Mouse (Mus musculus) spleen, adult 2 months (tissue): ENCODE measurements at regions not wholly inside any gene's neighbourhood (a gene's known extent, or its start where the extent isn't known, plus 50 kb on each side); places are given as distances from the start of the nearest gene placed in this dataset.
A peak's percentile ranks its signal among the peaks of the same experiment; 100 is the strongest.

ENCODE experiments used
- DNase-seq, 2 experiments: peaks; one replicate each; pipeline versions ENCODE4 v3.0.0 to v3.0.0-alpha.2; 2012 to 2021; ENCODE audit warnings: low spot score in 2 of 2, low read depth in 1 of 2
- H3K27ac ChIP-seq: fragments of 200-500 bp; 2 replicates; pipeline ENCODE4 v1.5.1; 2012; ENCODE audit warnings: low read length, inconsistent platforms; ENCODE audit not compliant: insufficient read depth
- H3K27me3 ChIP-seq: fragments of 200-500 bp; 2 replicates; pipeline ENCODE4 v1.6.1; 2012; ENCODE audit warnings: mild to moderate bottlenecking, moderate library complexity, low read length, inconsistent platforms; ENCODE audit not compliant: control insufficient read depth, insufficient read depth
- H3K36me3 ChIP-seq: fragments of 200-500 bp; 2 replicates; pipeline ENCODE4 v1.6.1; 2012; ENCODE audit warnings: mild to moderate bottlenecking, low read length, inconsistent platforms; ENCODE audit not compliant: control insufficient read depth, insufficient read depth
- H3K4me1 ChIP-seq: fragments of 200-500 bp; 2 replicates; pipeline ENCODE4 v1.6.1; 2011; ENCODE audit warnings: inconsistent platforms; ENCODE audit not compliant: control insufficient read depth, insufficient read depth, insufficient read length
- H3K4me3 ChIP-seq: fragments of 200-500 bp; 2 replicates; pipeline ENCODE4 v1.5.1; 2011; ENCODE audit warnings: mild to moderate bottlenecking, inconsistent platforms; ENCODE audit not compliant: insufficient read depth, insufficient read length; ENCODE audit errors: extremely low read depth
- CTCF ChIP-seq: fragments of 200-500 bp; IDR thresholded peaks from 2 replicates; pipeline ENCODE4 v1.5.1; 2011; ENCODE audit warnings: mild to moderate bottlenecking, inconsistent platforms; ENCODE audit not compliant: insufficient read depth, insufficient read length, insufficient replicate concordance; ENCODE audit errors: extremely low read depth
- POLR2A ChIP-seq: fragments of 200-500 bp; IDR thresholded peaks from 2 replicates; pipeline ENCODE4 v1.6.1; 2011; ENCODE audit warnings: low read depth, low read length, inconsistent platforms
- WGBS: fragments of 180-500 bp; shearing (Covaris S2); methylation state at CpG from one replicate; pipeline ENCODE4 v1.1.7; 2018; 5-methylcytosine and 5-hydroxymethylcytosine counted together

DNA sequence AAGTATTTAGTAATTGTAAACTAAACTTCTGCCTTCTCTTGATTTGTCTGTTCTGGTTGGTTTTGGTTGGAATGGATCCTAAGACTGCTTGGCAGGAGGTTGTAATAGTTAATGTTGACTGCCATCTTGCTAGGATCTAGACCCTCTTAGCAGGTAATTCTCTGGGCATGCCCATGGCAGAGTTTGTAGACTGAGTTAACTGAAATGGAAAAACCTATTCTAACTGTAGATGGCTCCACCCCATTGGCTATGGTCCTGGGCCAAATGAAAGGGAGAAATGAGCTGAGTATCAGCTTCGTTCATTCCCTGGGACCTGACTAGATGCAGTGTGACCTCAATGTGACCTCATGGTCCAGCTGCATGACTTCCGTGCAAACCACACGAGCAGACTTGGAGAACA, 207.7 kb downstream of the Slc30a10 start:
- TF ChIP-seq POLR2A (no peak), CTCF (no peak)
- no peak for DNase-seq
- 73% methylated on average over 3 of the region's 3 CpGs for WGBS

GRCm38 (mm10) chr1:185670029-185670741, 215.5 kb downstream of the Slc30a10 start:
- H3K27ac ChIP-seq, result no peak overlapping the region
- TF ChIP-seq POLR2A (no peak), CTCF (no peak)
- WGBS, result 89% methylated on average over 5 of the region's 5 CpGs

More for the DNA sequence above, 207.7 kb downstream of the Slc30a10 start:
- no peaks in the 10 kb centered on the region for H3K36me3 ChIP-seq
- no peak overlapping the region for H3K4me3 ChIP-seq
- H3K27me3 ChIP-seq, result no peaks in the 10 kb centered on the region
- no peak overlapping the region for H3K27ac ChIP-seq
- no peaks in the 10 kb centered on the region for H3K4me1 ChIP-seq

GRCm38 (mm10) chr1:185672940-185673339, 218.3 kb downstream of the Slc30a10 start:
- Histone ChIP-seq H3K4me3 (no peak overlapping the region), H3K27ac (no peak overlapping the region), H3K36me3 (no peaks in the 10 kb centered on the region), H3K27me3 (no peaks in the 10 kb centered on the region), H3K4me1 (no peaks in the 10 kb centered on the region)
- 74% methylated on average over 3 of the region's 3 CpGs for WGBS
- TF ChIP-seq POLR2A (no peak), CTCF (no peak)
- no peak for DNase-seq

More at GRCm38 (mm10) chr1:185670029-185670741, 215.5 kb downstream of the Slc30a10 start:
- Histone ChIP-seq H3K4me3 (no peak overlapping the region), H3K4me1 (no peaks in the 10 kb centered on the region), H3K27me3 (no peaks in the 10 kb centered on the region), H3K36me3 (no peaks in the 10 kb centered on the region)
- no peak for DNase-seq

- Histone ChIP-seq H3K36me3 (no peaks in the 10 kb centered on the region), H3K4me1 (no peaks in the 10 kb centered on the region), H3K27ac (no peak overlapping the region), H3K27me3 (no peaks in the 10 kb centered on the region), H3K4me3 (no peak overlapping the region)
- WGBS, result 82% methylated on average over 11 of the region's 11 CpGs
- no peak for DNase-seq
- TF ChIP-seq CTCF (no peak), POLR2A (no peak)
These were observed 221.2 kb downstream of the Slc30a10 start for GRCm38 (mm10) chr1:185675674-185676420.

DNA sequence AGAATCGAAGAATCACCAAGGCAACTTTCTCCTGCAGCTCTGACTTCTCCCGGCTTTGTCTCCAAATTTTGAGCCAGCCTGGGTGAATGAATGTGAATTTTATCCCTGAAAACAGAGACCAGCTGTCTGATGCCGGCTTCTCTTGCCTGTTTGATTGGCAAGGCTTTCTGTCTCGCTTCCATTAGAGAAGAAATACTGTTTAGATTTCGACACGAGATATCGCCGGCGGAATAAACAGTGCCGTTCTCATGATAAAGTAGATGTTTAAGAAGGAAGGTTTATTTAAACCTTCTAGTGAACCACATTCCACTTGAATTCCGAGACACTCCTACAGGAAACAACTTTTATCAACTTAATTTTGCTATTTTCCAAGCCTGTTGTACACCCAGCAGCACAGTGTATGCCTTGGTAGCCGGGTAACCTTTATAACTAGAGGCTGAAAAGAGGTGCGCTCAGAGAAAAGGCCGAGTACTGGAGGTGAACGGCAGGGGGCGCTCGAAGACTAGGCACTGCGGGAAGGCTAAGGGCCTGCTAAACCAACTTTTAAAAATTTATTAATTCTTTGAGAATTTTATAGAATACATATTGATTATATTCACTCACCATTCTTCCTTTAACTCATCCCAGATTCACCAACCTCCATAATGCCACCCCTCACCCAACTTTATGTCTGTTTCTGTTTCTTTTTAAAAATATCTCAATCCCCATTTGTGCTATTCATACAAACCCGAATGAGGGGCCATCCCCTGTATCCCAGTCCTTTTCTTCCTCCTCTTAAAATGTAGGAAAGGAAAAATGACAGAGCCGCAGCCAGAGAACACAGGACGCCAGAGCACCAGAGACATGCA, 227.2 kb downstream of the Slc30a10 start:
- DNase-seq, result peak in 1 of 2 experiments; percentile 8
- no peaks in the 10 kb centered on the region for H3K36me3 ChIP-seq
- no peaks in the 10 kb centered on the region for H3K4me1 ChIP-seq
- no peaks in the 10 kb centered on the region for H3K27me3 ChIP-seq
- H3K4me3 ChIP-seq, result no peak overlapping the region
- WGBS, result 48% methylated on average over 21 of the region's 21 CpGs
- TF ChIP-seq CTCF, result peak; percentile 31; the same call in 1 of the 2 replicates
- TF ChIP-seq POLR2A, result no peak
- H3K27ac ChIP-seq, result no peak overlapping the region

- no peak overlapping the region for H3K27ac ChIP-seq
- no peak overlapping the region for H3K4me3 ChIP-seq
- H3K4me1 ChIP-seq, result no peaks in the 10 kb centered on the region
- 90% methylated on average over 3 of the region's 3 CpGs for WGBS
- TF ChIP-seq CTCF, result no peak
- TF ChIP-seq POLR2A, result no peak
- H3K27me3 ChIP-seq, result no peaks in the 10 kb centered on the region
- no peaks in the 10 kb centered on the region for H3K36me3 ChIP-seq
- no peak for DNase-seq
These were observed 227.8 kb downstream of the Slc30a10 start for GRCm38 (mm10) chr1:185682458-185682750.
